Mouse (Mus musculus) bone marrow, adult 2 months (tissue): ENCODE data around the gene Hoxa9.

ENCODE experiments used
- CTCF ChIP-seq: fragments of 200-500 bp; IDR thresholded peaks from 2 replicates; pipeline ENCODE4 v1.5.1; 2011; ENCODE audit warnings: low read length, control low read depth; ENCODE audit not compliant: control insufficient read depth, insufficient read depth
- POLR2A ChIP-seq: fragments of 200-500 bp; IDR thresholded peaks from 2 replicates; pipeline ENCODE4 v1.6.1; 2011; ENCODE audit warnings: low read depth, mild to moderate bottlenecking, control low read depth, low read length, borderline replicate concordance; ENCODE audit not compliant: control insufficient read depth

DNA sequence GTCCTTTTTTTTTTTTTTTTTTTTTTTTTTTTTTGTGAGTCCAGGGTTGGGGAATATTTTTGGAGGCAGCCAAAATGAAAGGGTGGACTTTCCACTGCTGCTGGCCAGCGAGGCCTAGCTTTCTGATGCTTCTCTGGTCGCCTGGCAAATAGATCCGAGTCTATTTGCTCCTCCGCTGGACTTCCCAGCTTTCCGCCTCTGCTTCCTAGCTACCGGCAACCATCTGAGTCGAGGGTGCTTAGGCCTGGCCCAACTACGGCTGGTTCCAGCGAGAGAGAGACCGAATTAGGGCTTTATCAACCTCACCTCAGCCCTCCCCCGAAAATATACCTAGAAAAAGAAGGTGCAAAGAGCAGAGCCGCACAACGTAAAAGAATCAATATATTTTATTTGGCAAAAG is 8.2 kb downstream of the Hoxa9 start:
- TF ChIP-seq POLR2A (no peak), CTCF (no peak)
